Comparison of ENCODE assay signal across 10 mouse cellular contexts in the genomic region with DNA sequence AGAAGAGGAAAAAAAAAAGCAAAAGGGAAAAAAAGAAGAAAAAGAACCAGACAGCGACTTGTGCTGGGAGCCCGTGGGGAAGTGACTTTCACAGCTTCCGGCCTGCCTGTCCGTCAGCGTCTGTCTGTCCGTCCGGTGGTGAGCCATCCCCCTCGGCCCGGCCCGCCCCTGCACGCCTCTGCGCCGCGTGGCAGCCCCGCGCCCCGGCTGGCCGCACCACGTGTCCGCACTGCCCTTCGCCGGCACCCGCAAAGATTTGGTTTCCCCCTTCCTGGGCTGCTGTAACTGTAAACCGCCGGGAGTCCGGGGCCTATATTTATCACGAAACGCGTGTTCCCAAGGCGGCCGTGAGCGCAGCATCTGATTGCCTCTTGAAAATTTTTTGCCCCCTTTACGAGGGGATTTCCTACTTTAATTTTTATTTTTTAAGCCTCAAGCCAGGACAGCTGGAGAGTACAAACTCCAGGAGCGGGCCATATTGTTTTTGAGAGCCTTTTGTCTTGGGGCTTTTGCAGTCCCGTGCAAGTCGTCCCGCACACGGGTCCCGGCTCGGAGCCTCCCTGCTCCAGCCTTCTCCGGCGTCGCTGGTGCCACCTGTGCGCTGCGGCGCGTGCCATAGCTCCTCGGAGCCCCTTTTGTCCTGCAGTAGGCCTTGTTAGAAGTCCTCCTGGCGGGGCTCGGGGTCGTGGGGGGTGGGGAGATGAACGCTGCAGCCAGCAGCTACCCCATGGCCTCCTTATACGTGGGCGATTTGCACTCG. TPM values are rescaled to one million over a fixed set of nuclear protein-coding genes. Genes with fewer than 3 reads are reported as not detected.
DNase-seq lines count a peak whose midpoint lies in the region; ATAC-seq lines count a peak whose summit lies in the region.
"Not testable (repeated sequence)": the region's sequence is repeated elsewhere in the genome, so short reads cannot be mapped to it uniquely, and the experiment has no call there.
"Had no signal": no experiment of that assay in that cellular context is flagged by ENCODE, and none has a peak within 500 bp of the region (broad histone marks: within the 10 kb centered on the region; RNA-seq: fewer than 3 reads in every experiment).

No protein-coding gene starts in this region.

- DNase-seq in adrenal gland, adult 18-20 months (ENCODE audit: low spot score in 2 of 2), result peak; percentile 52 to 57
- peak; percentile 18 for DNase-seq in embryonic facial prominence, embryonic 11.5 days (ENCODE audit: low spot score)
- not testable (repeated sequence) for DNase-seq in limb, embryonic 10.5 days (ENCODE audit: low spot score)
- peak; percentile 33 for DNase-seq in lung, postnatal 36 days
- peak; percentile 27 for DNase-seq in urinary bladder, postnatal 14 days (ENCODE audit: low spot score)

- peak overlapping the region; percentile 60 for H3K9ac ChIP-seq in embryonic facial prominence, embryonic 11.5 days (replicated peaks; ENCODE audit: low read length)
- peak overlapping the region; percentile 43 for H3K9ac ChIP-seq in hindbrain, embryonic 16.5 days (ENCODE audit: low read depth, low read length)

- not testable (repeated sequence) for H3K27me3 ChIP-seq in embryonic facial prominence, embryonic 11.5 days (ENCODE audit: control insufficient read depth, insufficient read depth, low read length); hindbrain, embryonic 16.5 days (replicated peaks; ENCODE audit: control insufficient read depth, insufficient read depth, low read length); limb, embryonic 10.5 days (ENCODE audit: low read depth, poor library complexity, severe bottlenecking)

- H3K4me3 ChIP-seq in embryonic facial prominence, embryonic 11.5 days (ENCODE audit: low read depth, low read length), result peak overlapping the region; percentile 48
- peak overlapping the region; percentile 47 for H3K4me3 ChIP-seq in hindbrain, embryonic 16.5 days (ENCODE audit: low read length)
- H3K4me3 ChIP-seq in limb, embryonic 10.5 days, result peak overlapping the region; percentile 66

- WGBS in embryonic facial prominence, embryonic 11.5 days, result under 1% methylated on average over 37 of the region's 55 CpGs
- WGBS in hindbrain, embryonic 16.5 days, result 0% methylated on average over 25 of the region's 55 CpGs
- WGBS in limb, embryonic 10.5 days, result under 1% methylated on average over 46 of the region's 55 CpGs

- H3K27ac ChIP-seq in embryonic facial prominence, embryonic 11.5 days (replicated peaks; ENCODE audit: low read depth, low read length); hindbrain, embryonic 16.5 days (ENCODE audit: low read depth, low read length): not testable (repeated sequence)
- peak overlapping the region; percentile 76 for H3K27ac ChIP-seq in limb, embryonic 10.5 days

- H3K9me3 ChIP-seq in embryonic facial prominence, embryonic 11.5 days (replicated peaks; ENCODE audit: control insufficient read depth, low read length); hindbrain, embryonic 16.5 days (ENCODE audit: control insufficient read depth, low read length); limb, embryonic 10.5 days (replicated peaks): not testable (repeated sequence)

- H3K4me1 ChIP-seq in embryonic facial prominence, embryonic 11.5 days (ENCODE audit: control insufficient read depth, insufficient read depth, low read length), result not testable (repeated sequence)
- H3K4me1 ChIP-seq in hindbrain, embryonic 16.5 days (ENCODE audit: control insufficient read depth, insufficient read depth, low read depth, low read length), result peaks cover 23% of the 10 kb centered on the region
- H3K4me1 ChIP-seq in limb, embryonic 10.5 days, result peaks cover 28% of the 10 kb centered on the region

- peak; percentile 45; the same call in 1 of the 2 replicates for ATAC-seq in embryonic facial prominence, embryonic 11.5 days (replicated peaks; ENCODE audit: insufficient number of reproducible peaks, low FRiP score, low TSS enrichment, low read depth)
- ATAC-seq in granulocyte monocyte progenitor cell, adult 5-6 weeks (replicated peaks; ENCODE audit: poor library complexity, severe bottlenecking), result peak; percentile 67
- ATAC-seq in hindbrain, embryonic 16.5 days, result peak; percentile 59
- ATAC-seq in neutrophil, adult 5-6 weeks (ENCODE audit: extremely low read depth, insufficient number of reproducible peaks, low FRiP score, poor library complexity, severe bottlenecking), result 0 out of 2 replicates have a peak, but pooled peaks have one; percentile 28

- H3K36me3 ChIP-seq in embryonic facial prominence, embryonic 11.5 days (replicated peaks; ENCODE audit: control insufficient read depth, insufficient read depth, low read depth, low read length); hindbrain, embryonic 16.5 days (ENCODE audit: control insufficient read depth, insufficient read depth, low read length): not testable (repeated sequence)
- peaks cover 43% of the 10 kb centered on the region for H3K36me3 ChIP-seq in limb, embryonic 10.5 days

- peak overlapping the region; percentile 86 for H3K4me2 ChIP-seq in embryonic facial prominence, embryonic 11.5 days (ENCODE audit: low read depth, low read length)
- peak overlapping the region; percentile 73 for H3K4me2 ChIP-seq in hindbrain, embryonic 16.5 days (ENCODE audit: low read length)

RNA-seq across cellular contexts. Expression of a gene that starts 20.9 kb away (rescaled TPM):
- 10 to 100 TPM; 93.9 to 99.8 TPM for total RNA-seq in adrenal gland, adult 18-20 months (2021)
- 43.0 and 44.0 TPM in 2 replicates for polyA plus RNA-seq in embryonic facial prominence, embryonic 11.5 days (2014; fragmentation: Nextera tagmentation; extraction: Ambion mirVana)
- 93.4 and 113 TPM in 2 replicates for total RNA-seq in granulocyte monocyte progenitor cell, adult 5-6 weeks (2014; fragmentation: Nextera tagmentation)
- 110 and 112 TPM in 2 replicates for total RNA-seq in granulocyte monocyte progenitor cell, adult 5-6 weeks (2017)
- 23.0 and 31.4 TPM in 2 replicates for polyA plus RNA-seq in hindbrain, embryonic 16.5 days (2015; fragmentation: Nextera tagmentation; extraction: Ambion mirVana)
- 54.1 and 64.4 TPM in 2 replicates for polyA plus RNA-seq in limb, embryonic 10.5 days (2016; fragmentation: Nextera tagmentation; extraction: Ambion mirVana)
- total RNA-seq in neutrophil, adult 5-6 weeks (2017), result 34.4 and 40.0 TPM in 2 replicates

RNA-seq across cellular contexts. Expression of a gene that starts 40.3 kb away (rescaled TPM):
- total RNA-seq in adrenal gland, adult 18-20 months (2021), result not detected
- not detected in 2 replicates for polyA plus RNA-seq in embryonic facial prominence, embryonic 11.5 days (2014; fragmentation: Nextera tagmentation; extraction: Ambion mirVana)
- not detected in 2 replicates for total RNA-seq in granulocyte monocyte progenitor cell, adult 5-6 weeks (2014; fragmentation: Nextera tagmentation)
- total RNA-seq in granulocyte monocyte progenitor cell, adult 5-6 weeks (2017), result not detected in 2 replicates
- 0.12 and 0.14 TPM in 2 replicates for polyA plus RNA-seq in hindbrain, embryonic 16.5 days (2015; fragmentation: Nextera tagmentation; extraction: Ambion mirVana)
- polyA plus RNA-seq in limb, embryonic 10.5 days (2016; fragmentation: Nextera tagmentation; extraction: Ambion mirVana), result not detected in 2 replicates
- not detected in 2 replicates for total RNA-seq in neutrophil, adult 5-6 weeks (2017)
- total RNA-seq: gastrocnemius, postnatal 4 days; left cerebral cortex, postnatal 10 days had no signal

RNA-seq across cellular contexts. Expression of a gene that starts 49.7 kb away (rescaled TPM):
- total RNA-seq in adrenal gland, adult 18-20 months (2021), result 10 to 100 TPM in 1 of 2 experiments, 1 to 10 TPM in 1; 4.7 to 11.3 TPM
- 8.0 and 8.1 TPM in 2 replicates for polyA plus RNA-seq in embryonic facial prominence, embryonic 11.5 days (2014; fragmentation: Nextera tagmentation; extraction: Ambion mirVana)
- total RNA-seq in granulocyte monocyte progenitor cell, adult 5-6 weeks (2014; fragmentation: Nextera tagmentation), result not detected in 2 replicates
- total RNA-seq in granulocyte monocyte progenitor cell, adult 5-6 weeks (2017), result not detected in 2 replicates
- 5.3 and 7.6 TPM in 2 replicates for polyA plus RNA-seq in hindbrain, embryonic 16.5 days (2015; fragmentation: Nextera tagmentation; extraction: Ambion mirVana)
- polyA plus RNA-seq in limb, embryonic 10.5 days (2016; fragmentation: Nextera tagmentation; extraction: Ambion mirVana), result 1.8 and 2.2 TPM in 2 replicates
- not detected in 2 replicates for total RNA-seq in neutrophil, adult 5-6 weeks (2017)

RNA-seq across cellular contexts. Expression of a gene that starts 60.0 kb away (rescaled TPM):
- not detected for total RNA-seq in adrenal gland, adult 18-20 months (2021)
- 0.24 and 0.39 TPM in 2 replicates for polyA plus RNA-seq in embryonic facial prominence, embryonic 11.5 days (2014; fragmentation: Nextera tagmentation; extraction: Ambion mirVana)
- total RNA-seq in granulocyte monocyte progenitor cell, adult 5-6 weeks (2014; fragmentation: Nextera tagmentation), result not detected in 2 replicates
- 0.30 TPM in 1 of 2 replicates, not detected in the other for total RNA-seq in granulocyte monocyte progenitor cell, adult 5-6 weeks (2017)
- 0.22 and 0.26 TPM in 2 replicates for polyA plus RNA-seq in hindbrain, embryonic 16.5 days (2015; fragmentation: Nextera tagmentation; extraction: Ambion mirVana)
- 0.19 and 0.24 TPM in 2 replicates for polyA plus RNA-seq in limb, embryonic 10.5 days (2016; fragmentation: Nextera tagmentation; extraction: Ambion mirVana)
- not detected in 2 replicates for total RNA-seq in neutrophil, adult 5-6 weeks (2017)
- total RNA-seq: gastrocnemius, postnatal 4 days had no signal
